Mouse (Mus musculus) kidney, embryonic 16.5 days (tissue): ENCODE measurements around the gene Tesk1. TPM values are rescaled to one million over a fixed set of nuclear protein-coding genes. Genes with fewer than 3 reads are reported as not detected.
A peak's percentile ranks its signal among the peaks of the same experiment; 100 is the strongest.

Experiments
- ATAC-seq: fragments of 200-750 bp; cut with Nextera tagmentation; 2 replicates; pipeline ENCODE4 v1.8.0; 2017; ENCODE audit warnings: moderate TSS enrichment; ENCODE audit not compliant: low FRiP score, low TSS enrichment
- H3K27ac ChIP-seq: fragments of 300-500 bp; sonication (generic); 2 replicates; pipeline ENCODE4 v1.5.1; 2014; ENCODE audit warnings: low read length
- H3K27me3 ChIP-seq: fragments of 300-500 bp; sonication (generic); 2 replicates; pipeline ENCODE4 v1.6.1; 2014; ENCODE audit warnings: low read length, control low read depth, mixed read lengths; ENCODE audit not compliant: insufficient read depth
- H3K36me3 ChIP-seq: fragments of 300-500 bp; sonication (generic); 2 replicates; pipeline ENCODE4 v1.6.1; 2014; ENCODE audit warnings: low read length, control low read depth, mixed read lengths; ENCODE audit not compliant: insufficient read depth
- H3K4me1 ChIP-seq: fragments of 300-500 bp; sonication (generic); 2 replicates; pipeline ENCODE4 v1.6.1; 2014; ENCODE audit warnings: low read length, control low read depth, mixed read lengths; ENCODE audit not compliant: insufficient read depth
- H3K4me2 ChIP-seq: fragments of 300-500 bp; sonication (generic); replicated peaks from 2 replicates; pipeline ENCODE4 v1.6.1; 2014; ENCODE audit warnings: low read depth, low read length
- H3K4me3 ChIP-seq: fragments of 300-500 bp; sonication (generic); 2 replicates; pipeline ENCODE4 v1.5.1; 2014; ENCODE audit warnings: mild to moderate bottlenecking, low read length
- H3K9ac ChIP-seq: fragments of 300-500 bp; sonication (generic); replicated peaks from 2 replicates; pipeline ENCODE4 v1.6.1; 2014; ENCODE audit warnings: low read length
- H3K9me3 ChIP-seq: fragments of 300-500 bp; sonication (generic); 2 replicates; pipeline ENCODE4 v1.6.1; 2016; ENCODE audit warnings: low read length, control low read depth
- WGBS: fragments of 180-500 bp; shearing (Covaris S2); extraction: QIAGEN DNeasy Blood & Tissue Kit; methylation state at CpG from one replicate; pipeline ENCODE4 v1.1.7; 2014; 5-methylcytosine and 5-hydroxymethylcytosine counted together
- polyA plus RNA-seq: library from polyadenylated mRNA; unstranded; fragments of >200 nt; fragmentation: Nextera tagmentation; extraction: Ambion mirVana; gene quantifications from 2 replicates; pipeline ENCODE4 v1.2.1, GENCODE M21; 2015

Tesk1 gene
- polyA plus RNA-seq, 1 experiment from 2014 or later: 3.5 TPM

GRCm38 (mm10) chr4:43418973-43419656 is 22.6 kb upstream of the Tesk1 start:
- no peaks in the 10 kb centered on the region for H3K9me3 ChIP-seq
- H3K36me3 ChIP-seq: peaks cover 51% of the 10 kb centered on the region
- no peak overlapping the region for H3K4me3 ChIP-seq
- H3K27ac ChIP-seq: peak overlapping the region; percentile 84; the same call in 1 of the 2 replicates
- 54% methylated on average over 15 of the region's 15 CpGs for WGBS
- H3K27me3 ChIP-seq: no peaks in the 10 kb centered on the region
- ATAC-seq: no peak
- peaks cover 37% of the 10 kb centered on the region for H3K4me1 ChIP-seq
- no peak overlapping the region for H3K4me2 ChIP-seq
- peak overlapping the region; percentile 25; the same call in 1 of the 2 replicates for H3K9ac ChIP-seq

DNA sequence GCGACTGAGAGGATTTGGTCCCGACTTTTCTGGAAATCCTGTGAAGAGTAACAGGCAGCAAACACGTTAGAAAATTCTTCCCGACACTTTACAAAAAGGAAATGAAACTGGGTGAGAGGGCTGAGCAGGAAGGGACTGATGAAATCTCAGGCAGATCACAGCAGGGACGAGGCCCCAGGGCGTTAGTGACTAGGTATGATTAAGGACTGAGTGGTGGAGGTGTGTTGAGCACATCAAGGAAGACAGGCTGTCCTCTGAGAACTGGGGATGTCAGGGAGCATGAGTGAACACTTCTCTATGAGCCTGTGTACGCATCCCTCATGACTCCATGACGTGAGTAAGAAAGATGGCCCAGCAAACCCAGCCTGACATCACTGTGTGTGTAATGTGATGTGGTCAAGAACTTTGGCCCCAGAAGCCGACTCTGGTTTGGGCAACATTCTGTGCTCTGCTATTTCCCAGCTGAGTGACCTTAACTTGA is 21.9 kb upstream of the Tesk1 start:
- Histone ChIP-seq H3K9me3 (no peaks in the 10 kb centered on the region), H3K4me2 (no peak overlapping the region), H3K27ac (peak overlapping the region; percentile 84; the same call in 1 of the 2 replicates), H3K27me3 (peaks cover 5% of the 10 kb centered on the region; the same call in 1 of the 2 replicates), H3K4me3 (no peak overlapping the region), H3K4me1 (peaks cover 37% of the 10 kb centered on the region), H3K9ac (no peak overlapping the region), H3K36me3 (peaks cover 52% of the 10 kb centered on the region)
- 55% methylated on average over 9 of the region's 9 CpGs for WGBS
- ATAC-seq: no peak

GRCm38 (mm10) chr4:43420305-43420704 is 21.4 kb upstream of the Tesk1 start:
- WGBS: 3% methylated on average over 6 of the region's 6 CpGs
- H3K4me1 ChIP-seq: peaks cover 37% of the 10 kb centered on the region
- peak; percentile 6; the same call in 1 of the 2 replicates for ATAC-seq
- no peak overlapping the region for H3K9ac ChIP-seq
- no peaks in the 10 kb centered on the region for H3K9me3 ChIP-seq
- H3K36me3 ChIP-seq: peaks cover 52% of the 10 kb centered on the region
- peaks cover 5% of the 10 kb centered on the region; the same call in 1 of the 2 replicates for H3K27me3 ChIP-seq
- H3K4me2 ChIP-seq: no peak overlapping the region
- peak overlapping the region; percentile 84; the same call in 1 of the 2 replicates for H3K27ac ChIP-seq
- H3K4me3 ChIP-seq: no peak overlapping the region

DNA sequence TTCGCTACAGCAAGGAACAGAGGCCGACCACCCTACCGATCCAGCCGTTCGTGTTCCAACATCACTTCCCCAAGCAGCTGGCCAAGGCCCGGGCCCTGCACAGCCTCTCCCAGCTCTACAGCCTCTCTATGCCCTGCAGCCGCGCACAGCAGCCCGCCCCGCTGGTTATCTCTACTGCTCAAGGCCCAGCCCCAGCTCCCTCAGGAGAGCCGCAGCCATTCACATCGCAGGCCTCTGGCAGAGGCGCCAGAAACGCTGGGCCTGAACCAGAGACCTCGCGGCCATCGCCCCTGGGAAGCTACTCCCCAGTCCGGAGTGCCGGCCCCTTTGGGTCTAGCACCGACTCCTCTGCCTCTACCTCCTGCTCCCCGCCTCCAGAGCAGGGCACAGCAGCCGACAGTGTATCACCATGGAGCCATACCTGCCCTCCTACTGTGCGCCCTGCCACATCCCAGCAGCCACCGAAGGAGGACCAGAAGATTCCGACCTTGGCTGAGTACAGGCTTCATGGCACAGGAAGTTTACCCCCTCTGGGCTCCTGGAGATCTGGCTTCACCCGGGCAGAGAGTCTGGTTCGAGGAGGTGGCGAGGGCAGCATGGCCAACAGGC is 20.0 kb upstream of the Tesk1 start:
- no peak overlapping the region for H3K9ac ChIP-seq
- H3K4me1 ChIP-seq: peaks cover 42% of the 10 kb centered on the region
- no peaks in the 10 kb centered on the region for H3K9me3 ChIP-seq
- WGBS: 81% methylated on average over 28 of the region's 28 CpGs
- no peak overlapping the region for H3K4me2 ChIP-seq
- H3K27me3 ChIP-seq: peaks cover 14% of the 10 kb centered on the region
- no peak for ATAC-seq
- H3K27ac ChIP-seq: no peak overlapping the region
- peaks cover 51% of the 10 kb centered on the region for H3K36me3 ChIP-seq
- H3K4me3 ChIP-seq: no peak overlapping the region

GRCm38 (mm10) chr4:43423267-43423934 is 18.3 kb upstream of the Tesk1 start:
- Histone ChIP-seq H3K4me3 (no peak overlapping the region), H3K36me3 (peaks cover 52% of the 10 kb centered on the region)
- WGBS: 83% methylated on average over 20 of the region's 20 CpGs

DNA sequence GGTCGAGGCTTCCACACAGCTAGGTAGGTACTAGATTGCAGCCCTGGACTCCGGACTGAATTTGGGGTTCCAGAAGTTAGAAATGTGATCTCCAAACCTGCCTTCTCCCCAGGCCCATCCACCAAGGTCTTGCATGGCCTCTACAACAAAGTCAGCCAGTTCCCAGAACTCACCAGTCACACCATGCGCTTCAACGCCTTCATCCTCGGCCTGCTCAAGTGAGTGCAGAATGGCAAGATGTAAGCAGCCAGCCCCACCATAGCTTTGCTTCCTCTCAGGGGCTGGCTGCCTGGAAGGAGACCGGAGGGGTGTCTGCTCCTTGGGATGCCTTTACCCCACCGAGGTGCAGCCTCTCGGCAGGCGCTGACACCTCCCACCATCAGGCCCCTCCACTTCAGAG is 17.7 kb upstream of the Tesk1 start:
- ATAC-seq: no peak
- H3K27me3 ChIP-seq: peaks cover 22% of the 10 kb centered on the region
- WGBS: 78% methylated on average over 9 of the region's 9 CpGs
- H3K9ac ChIP-seq: no peak overlapping the region
- H3K36me3 ChIP-seq: peaks cover 52% of the 10 kb centered on the region
- no peaks in the 10 kb centered on the region for H3K9me3 ChIP-seq
- no peak overlapping the region for H3K27ac ChIP-seq
- no peak overlapping the region for H3K4me2 ChIP-seq
- H3K4me3 ChIP-seq: no peak overlapping the region
- H3K4me1 ChIP-seq: peaks cover 28% of the 10 kb centered on the region

More at GRCm38 (mm10) chr4:43423267-43423934, 18.3 kb upstream of the Tesk1 start:
- no peak overlapping the region for H3K9ac ChIP-seq
- peaks cover 29% of the 10 kb centered on the region for H3K4me1 ChIP-seq
- no peak overlapping the region for H3K4me2 ChIP-seq
- no peak for ATAC-seq
- no peak overlapping the region for H3K27ac ChIP-seq
- peaks cover 22% of the 10 kb centered on the region for H3K27me3 ChIP-seq
- no peaks in the 10 kb centered on the region for H3K9me3 ChIP-seq

- H3K4me1 ChIP-seq: peaks cover 18% of the 10 kb centered on the region
- H3K4me2 ChIP-seq: no peak overlapping the region
- no peak for ATAC-seq
- H3K36me3 ChIP-seq: peaks cover 52% of the 10 kb centered on the region
- no peaks in the 10 kb centered on the region for H3K9me3 ChIP-seq
- H3K4me3 ChIP-seq: no peak overlapping the region
- peaks cover 22% of the 10 kb centered on the region for H3K27me3 ChIP-seq
- WGBS: 38% methylated on average over 14 of the region's 14 CpGs
- H3K27ac ChIP-seq: no peak overlapping the region
- H3K9ac ChIP-seq: no peak overlapping the region
Measured at GRCm38 (mm10) chr4:43425197-43425596, 16.5 kb upstream of the Tesk1 start.

GRCm38 (mm10) chr4:43425648-43426380 is 15.9 kb upstream of the Tesk1 start:
- H3K9ac ChIP-seq: no peak overlapping the region
- ATAC-seq: peak; percentile 42; the same call in 1 of the 2 replicates
- H3K4me1 ChIP-seq: peaks cover 16% of the 10 kb centered on the region
- peaks cover 22% of the 10 kb centered on the region for H3K27me3 ChIP-seq
- no peak overlapping the region for H3K27ac ChIP-seq
- H3K4me3 ChIP-seq: no peak overlapping the region
- H3K36me3 ChIP-seq: peaks cover 52% of the 10 kb centered on the region
- H3K9me3 ChIP-seq: no peaks in the 10 kb centered on the region
- H3K4me2 ChIP-seq: 0 out of 2 replicates have a peak overlapping the region, but pooled peaks have one; percentile 1
- 35% methylated on average over 31 of the region's 31 CpGs for WGBS

DNA sequence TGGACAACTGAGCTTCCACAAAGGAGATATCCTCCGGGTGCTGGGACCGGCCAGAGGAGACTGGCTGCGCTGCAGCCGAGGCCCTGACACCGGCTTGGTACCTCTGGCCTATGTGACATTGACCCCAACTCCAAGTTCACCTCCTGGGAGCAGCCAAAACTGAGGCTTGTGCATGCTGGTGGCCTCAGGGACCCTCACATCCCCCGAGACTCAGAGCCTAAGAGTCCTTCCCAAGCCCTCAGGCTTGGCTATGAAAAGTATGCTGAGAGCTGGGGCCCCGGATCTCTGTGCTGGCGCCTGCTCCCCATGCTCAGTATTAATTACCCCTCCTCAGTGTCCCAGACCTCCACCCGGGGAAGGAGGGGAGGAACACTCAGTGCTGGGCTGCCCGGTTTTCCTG is 15.3 kb upstream of the Tesk1 start:
- WGBS: 61% methylated on average over 10 of the region's 10 CpGs
- peaks cover 51% of the 10 kb centered on the region for H3K36me3 ChIP-seq
- H3K27ac ChIP-seq: no peak overlapping the region
- peaks cover 22% of the 10 kb centered on the region for H3K27me3 ChIP-seq
- no peak overlapping the region for H3K9ac ChIP-seq
- no peak overlapping the region for H3K4me2 ChIP-seq
- ATAC-seq: no peak
- no peaks in the 10 kb centered on the region for H3K9me3 ChIP-seq
- no peak overlapping the region for H3K4me3 ChIP-seq
- peaks cover 16% of the 10 kb centered on the region for H3K4me1 ChIP-seq
